Mouse (Mus musculus): Measurements from ENCODE around the gene Chst2. TPM values are rescaled to one million over a fixed set of nuclear protein-coding genes. Genes with fewer than 3 reads are reported as not detected.

The Chst2 gene
- 5.1 and 7.1 TPM in 2 replicates for polyA plus RNA-seq (2014; fragmentation: Nextera tagmentation; extraction: Ambion mirVana)

DNA sequence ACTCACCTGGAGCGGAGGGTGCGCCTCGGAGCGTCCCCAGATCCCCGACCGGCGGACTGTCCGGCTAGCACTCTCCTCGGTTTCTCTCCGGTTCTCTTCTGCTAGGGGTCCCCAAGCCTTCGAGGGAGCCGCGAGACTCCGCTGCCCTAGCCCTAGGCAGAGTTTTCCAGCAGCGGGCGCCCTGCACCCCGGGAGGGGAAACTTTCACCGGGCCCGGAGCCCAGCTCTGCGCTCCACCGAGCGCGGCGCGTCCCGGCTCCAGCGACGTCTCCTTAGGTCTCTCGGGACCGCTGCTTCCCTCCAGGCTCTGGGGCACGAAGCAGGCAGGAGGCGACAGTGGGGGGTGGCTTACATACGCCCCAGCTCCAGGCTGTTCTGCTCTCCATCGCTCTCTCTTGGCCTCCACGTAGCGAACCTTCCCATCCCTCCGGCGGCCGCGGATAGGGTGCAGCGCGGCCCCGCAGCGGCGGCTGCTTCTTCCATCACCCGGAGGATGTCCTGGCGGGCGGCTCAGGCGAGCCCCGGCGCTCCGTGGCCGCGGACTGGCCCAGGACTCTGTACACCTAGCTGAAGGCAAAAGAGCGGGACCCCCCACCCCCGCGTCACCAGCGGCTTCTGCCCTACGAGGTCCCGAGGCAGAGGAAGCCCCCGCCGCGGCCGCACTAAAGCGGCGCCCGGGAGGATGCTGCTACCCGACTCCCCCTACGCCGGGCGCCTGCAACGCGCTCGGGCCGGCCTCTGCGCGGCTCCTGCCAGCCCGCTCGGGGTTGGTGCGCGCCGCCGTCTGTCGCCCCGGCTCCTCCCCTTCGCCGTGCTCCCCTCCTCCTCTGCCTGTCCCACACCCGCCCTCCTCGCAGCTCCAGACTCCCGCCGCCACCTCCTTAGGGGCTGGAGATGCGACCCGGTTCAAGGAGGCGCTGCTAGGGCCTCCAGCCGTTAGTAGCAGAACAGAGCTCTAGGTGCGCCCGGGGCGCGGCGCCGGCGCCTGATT lies at the start of gene Chst2:
Gene Chst2, minus strand, starts transcription at position 152 of the 991 bp plus-strand sequence.
- peaks cover 16% of the 10 kb centered on the region; the same call in 1 of the 2 replicates for H3K27me3 ChIP-seq (replicated peaks; ENCODE audit: control insufficient read depth, insufficient read depth, low read length)
- WGBS = under 1% methylated on average over 90 of the region's 102 CpGs
- ATAC-seq (replicated peaks; ENCODE audit: low FRiP score, low TSS enrichment, low read depth) = peak; percentile 92

DNA sequence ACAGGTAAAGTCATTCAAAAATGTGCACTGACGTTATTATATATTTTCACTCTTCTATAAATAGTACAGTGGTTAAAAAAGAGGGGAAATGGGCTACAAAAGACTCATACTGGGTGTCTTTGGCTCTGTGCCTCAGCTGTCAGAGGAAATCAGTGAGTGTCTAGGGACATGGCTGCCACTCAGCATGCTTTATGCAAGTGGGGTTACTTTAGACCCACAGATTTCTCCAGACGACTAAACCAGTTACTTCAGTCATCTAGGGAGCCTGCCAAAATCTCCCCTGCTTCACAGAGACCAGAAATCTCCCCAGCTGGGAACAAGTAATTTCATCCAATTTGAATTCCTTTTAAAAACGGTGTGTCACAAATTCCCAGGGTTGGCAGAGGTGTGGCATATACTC lies 45.4 kb upstream of the Chst2 start:
- Histone ChIP-seq H3K27ac (ENCODE audit: low read depth) (no peak overlapping the region), H3K4me1 (replicated peaks; ENCODE audit: control insufficient read depth, insufficient read depth, low read length) (no peaks in the 10 kb centered on the region), H3K4me3 (ENCODE audit: low read depth, low read length) (no peak overlapping the region), H3K36me3 (ENCODE audit: control insufficient read depth, insufficient read depth, low read length) (peaks cover 14% of the 10 kb centered on the region), H3K27me3 (replicated peaks; ENCODE audit: control insufficient read depth, insufficient read depth, low read length) (no peaks in the 10 kb centered on the region), H3K9me3 (ENCODE audit: control insufficient read depth, low read length) (no peaks in the 10 kb centered on the region), H3K4me2 (ENCODE audit: low read length) (no peak overlapping the region), H3K9ac (ENCODE audit: low read length) (no peak overlapping the region)
- ATAC-seq (replicated peaks; ENCODE audit: low FRiP score, low TSS enrichment, low read depth) = no peak
- no peak for DNase-seq (ENCODE audit: low spot score)
- WGBS = 73% methylated on average over 3 of the region's 3 CpGs

More for the DNA sequence above, at the start of gene Chst2:
- Histone ChIP-seq H3K4me1 (replicated peaks; ENCODE audit: control insufficient read depth, insufficient read depth, low read length) (peaks cover 21% of the 10 kb centered on the region; the same call in 1 of the 2 replicates), H3K4me2 (ENCODE audit: low read length) (peak within 1 kb of the TSS; percentile 91), H3K9ac (ENCODE audit: low read length) (peak within 1 kb of the TSS; percentile 62), H3K4me3 (ENCODE audit: low read depth, low read length) (peak within 1 kb of the TSS; percentile 65), H3K27ac (ENCODE audit: low read depth) (peak within 1 kb of the TSS; percentile 88), H3K36me3 (ENCODE audit: control insufficient read depth, insufficient read depth, low read length) (0 out of 2 replicates have a peak, but pooled peaks cover 3% of the 10 kb centered on the region), H3K9me3 (ENCODE audit: control insufficient read depth, low read length) (no peaks in the 10 kb centered on the region)
- peak; percentile 89 for DNase-seq (ENCODE audit: low spot score)

DNA sequence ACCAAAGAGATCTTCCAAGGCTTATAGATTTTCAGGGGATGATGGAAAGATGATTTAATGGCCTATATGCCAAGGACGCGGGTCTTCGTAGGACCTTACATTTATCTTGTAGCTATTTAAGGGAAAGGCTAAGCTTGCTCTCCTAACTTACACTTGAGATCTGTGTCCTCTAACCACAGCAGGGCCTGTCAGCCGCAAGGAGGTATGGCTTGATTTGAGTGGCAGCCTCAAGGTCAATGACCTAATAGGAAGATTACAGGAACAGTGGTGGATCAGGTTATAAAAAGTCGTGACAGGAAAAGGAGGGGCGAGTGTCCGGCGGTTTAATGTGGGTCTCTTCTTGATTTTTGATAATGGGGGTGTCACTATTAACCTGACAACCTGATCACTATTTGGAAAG lies 44.1 kb upstream of the Chst2 start:
- DNase-seq (ENCODE audit: low spot score) (no peak), ATAC-seq (replicated peaks; ENCODE audit: low FRiP score, low TSS enrichment, low read depth) (no peak)
- no peak overlapping the region for H3K4me3 ChIP-seq (ENCODE audit: low read depth, low read length)
- no peak overlapping the region for H3K4me2 ChIP-seq (ENCODE audit: low read length)
- H3K4me1 ChIP-seq (replicated peaks; ENCODE audit: control insufficient read depth, insufficient read depth, low read length) = no peaks in the 10 kb centered on the region
- WGBS = 96% methylated on average over 8 of the region's 8 CpGs
- H3K27me3 ChIP-seq (replicated peaks; ENCODE audit: control insufficient read depth, insufficient read depth, low read length) = no peaks in the 10 kb centered on the region
- H3K36me3 ChIP-seq (ENCODE audit: control insufficient read depth, insufficient read depth, low read length) = 0 out of 2 replicates have a peak, but pooled peaks cover 1% of the 10 kb centered on the region
- no peak overlapping the region for H3K9ac ChIP-seq (ENCODE audit: low read length)
- H3K9me3 ChIP-seq (ENCODE audit: control insufficient read depth, low read length) = no peaks in the 10 kb centered on the region
- no peak overlapping the region for H3K27ac ChIP-seq (ENCODE audit: low read depth)

DNA sequence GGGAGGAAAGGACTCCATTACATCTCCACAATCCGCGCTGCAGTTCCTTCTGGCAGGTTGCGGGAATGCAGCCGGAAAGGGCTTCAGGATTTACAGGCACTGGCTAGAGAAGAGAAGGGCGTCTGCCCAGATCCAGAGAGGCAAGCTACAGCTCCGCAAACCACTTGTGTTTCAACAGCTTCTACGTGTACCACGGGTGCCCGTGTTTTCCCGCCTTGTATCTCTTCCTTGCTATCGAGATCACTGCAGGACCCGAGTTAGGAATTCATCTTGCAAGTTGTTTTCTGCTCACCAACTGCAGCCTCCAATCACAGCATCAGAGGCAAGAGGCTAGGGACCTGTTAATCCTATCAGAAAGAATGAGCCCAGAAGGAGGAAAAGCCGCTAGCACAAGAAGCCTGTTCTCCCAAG lies 35.8 kb upstream of the Chst2 start:
- Histone ChIP-seq H3K4me1 (replicated peaks; ENCODE audit: control insufficient read depth, insufficient read depth, low read length) (peaks cover 5% of the 10 kb centered on the region), H3K4me2 (ENCODE audit: low read length) (peak overlapping the region; percentile 47), H3K9me3 (ENCODE audit: control insufficient read depth, low read length) (no peaks in the 10 kb centered on the region), H3K27ac (ENCODE audit: low read depth) (no peak overlapping the region), H3K9ac (ENCODE audit: low read length) (no peak overlapping the region), H3K36me3 (ENCODE audit: control insufficient read depth, insufficient read depth, low read length) (no peaks in the 10 kb centered on the region), H3K4me3 (ENCODE audit: low read depth, low read length) (no peak overlapping the region; the same call in 1 of the 2 replicates), H3K27me3 (replicated peaks; ENCODE audit: control insufficient read depth, insufficient read depth, low read length) (no peaks in the 10 kb centered on the region)
- ATAC-seq (replicated peaks; ENCODE audit: low FRiP score, low TSS enrichment, low read depth) (peak; percentile 56; the same call in 1 of the 2 replicates), DNase-seq (ENCODE audit: low spot score) (peak; percentile 73)
- WGBS = 8% methylated on average over 13 of the region's 13 CpGs

DNA sequence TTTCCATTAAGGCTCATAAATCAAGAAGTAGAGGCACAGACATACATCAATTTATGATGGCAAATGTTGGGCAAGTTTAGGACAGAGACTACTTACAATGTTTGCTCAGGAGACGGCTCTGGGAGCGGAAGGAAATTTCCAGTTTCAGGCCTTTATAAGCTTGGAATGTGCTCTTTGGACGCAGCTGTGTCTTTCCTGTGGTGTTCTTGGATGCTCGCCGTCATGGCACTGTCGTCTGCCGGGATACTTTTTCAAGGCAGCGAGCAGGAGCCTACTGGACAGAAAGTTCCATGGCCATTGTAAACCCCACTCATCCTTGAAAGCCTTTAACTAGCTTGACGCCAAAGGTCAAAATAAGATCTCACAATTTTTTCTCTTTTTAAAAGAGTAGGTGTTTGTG lies 31.4 kb upstream of the Chst2 start:
- WGBS = 75% methylated on average over 9 of the region's 9 CpGs
- H3K4me2 ChIP-seq (ENCODE audit: low read length) = no peak overlapping the region
- no peaks in the 10 kb centered on the region for H3K36me3 ChIP-seq (ENCODE audit: control insufficient read depth, insufficient read depth, low read length)
- no peaks in the 10 kb centered on the region for H3K27me3 ChIP-seq (replicated peaks; ENCODE audit: control insufficient read depth, insufficient read depth, low read length)
- no peaks in the 10 kb centered on the region for H3K9me3 ChIP-seq (ENCODE audit: control insufficient read depth, low read length)
- DNase-seq (ENCODE audit: low spot score) (no peak), ATAC-seq (replicated peaks; ENCODE audit: low FRiP score, low TSS enrichment, low read depth) (no peak)
- H3K9ac ChIP-seq (ENCODE audit: low read length) = no peak overlapping the region
- no peak overlapping the region for H3K4me3 ChIP-seq (ENCODE audit: low read depth, low read length)
- H3K4me1 ChIP-seq (replicated peaks; ENCODE audit: control insufficient read depth, insufficient read depth, low read length) = peaks cover 5% of the 10 kb centered on the region
- no peak overlapping the region for H3K27ac ChIP-seq (ENCODE audit: low read depth)

DNA sequence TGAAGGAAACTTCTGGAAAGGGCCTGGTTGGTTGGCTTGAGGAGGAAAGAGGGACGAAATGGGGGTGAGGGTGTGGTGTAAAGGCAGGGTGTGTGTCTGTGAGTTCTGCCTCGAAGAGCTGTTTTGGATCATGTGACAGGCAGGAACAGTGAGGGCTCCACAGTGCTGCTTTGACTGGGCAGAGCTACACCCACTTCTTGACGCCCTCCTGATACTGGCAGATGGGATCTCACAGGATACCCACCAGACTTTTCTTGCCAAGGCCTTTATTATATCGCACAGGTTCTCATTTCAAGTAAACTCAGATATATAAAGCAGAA lies 29.7 kb upstream of the Chst2 start:
- H3K27me3 ChIP-seq (replicated peaks; ENCODE audit: control insufficient read depth, insufficient read depth, low read length) = no peaks in the 10 kb centered on the region
- no peak overlapping the region for H3K27ac ChIP-seq (ENCODE audit: low read depth)
- DNase-seq (ENCODE audit: low spot score) (no peak), ATAC-seq (replicated peaks; ENCODE audit: low FRiP score, low TSS enrichment, low read depth) (no peak)
- no peak overlapping the region for H3K4me3 ChIP-seq (ENCODE audit: low read depth, low read length)
- no peaks in the 10 kb centered on the region for H3K4me1 ChIP-seq (replicated peaks; ENCODE audit: control insufficient read depth, insufficient read depth, low read length)
- 78% methylated on average over 4 of the region's 4 CpGs for WGBS
- no peaks in the 10 kb centered on the region for H3K9me3 ChIP-seq (ENCODE audit: control insufficient read depth, low read length)
- no peak overlapping the region for H3K9ac ChIP-seq (ENCODE audit: low read length)
- no peak overlapping the region for H3K4me2 ChIP-seq (ENCODE audit: low read length)
- no peaks in the 10 kb centered on the region for H3K36me3 ChIP-seq (ENCODE audit: control insufficient read depth, insufficient read depth, low read length)

DNA sequence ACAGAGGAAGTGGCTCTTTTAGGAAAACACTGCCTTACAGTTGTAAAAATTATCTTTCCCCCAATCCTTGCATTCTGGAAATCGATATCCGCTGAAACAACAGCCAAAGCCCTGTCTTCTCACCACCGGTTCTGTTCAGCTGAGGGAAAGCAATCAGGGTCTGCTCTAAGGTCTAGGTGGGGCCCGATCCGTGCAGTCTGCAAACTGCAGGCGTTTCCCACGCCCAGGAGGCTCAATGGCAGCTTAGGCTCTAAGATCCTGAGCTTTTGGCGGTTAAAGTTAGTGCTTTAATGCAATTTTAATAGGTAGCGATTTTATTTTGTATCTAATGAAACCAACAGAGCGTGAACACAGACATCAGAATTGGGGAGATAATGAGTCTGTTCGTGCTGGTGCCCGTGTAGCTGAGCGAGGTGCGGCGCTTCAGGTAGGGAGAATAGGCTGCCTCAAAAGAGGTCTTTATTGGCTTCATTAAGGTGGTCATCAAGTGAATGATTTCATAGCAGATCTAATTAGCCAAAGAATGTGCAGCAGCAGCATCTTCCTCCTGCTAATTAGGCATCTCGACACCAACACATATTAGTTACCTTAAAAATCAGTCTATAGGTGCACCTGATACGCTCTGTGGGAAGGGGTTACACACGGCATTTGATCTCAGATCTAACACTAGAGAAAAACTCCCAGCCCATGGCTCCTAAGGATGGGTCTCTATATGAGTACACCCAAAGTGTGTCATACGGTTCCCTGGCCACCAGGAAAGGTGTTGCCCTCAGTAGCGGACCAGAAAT lies 29.2 kb upstream of the Chst2 start:
- H3K9ac ChIP-seq (ENCODE audit: low read length) = no peak overlapping the region
- 77% methylated on average over 20 of the region's 20 CpGs for WGBS
- no peaks in the 10 kb centered on the region for H3K36me3 ChIP-seq (ENCODE audit: control insufficient read depth, insufficient read depth, low read length)

DNA sequence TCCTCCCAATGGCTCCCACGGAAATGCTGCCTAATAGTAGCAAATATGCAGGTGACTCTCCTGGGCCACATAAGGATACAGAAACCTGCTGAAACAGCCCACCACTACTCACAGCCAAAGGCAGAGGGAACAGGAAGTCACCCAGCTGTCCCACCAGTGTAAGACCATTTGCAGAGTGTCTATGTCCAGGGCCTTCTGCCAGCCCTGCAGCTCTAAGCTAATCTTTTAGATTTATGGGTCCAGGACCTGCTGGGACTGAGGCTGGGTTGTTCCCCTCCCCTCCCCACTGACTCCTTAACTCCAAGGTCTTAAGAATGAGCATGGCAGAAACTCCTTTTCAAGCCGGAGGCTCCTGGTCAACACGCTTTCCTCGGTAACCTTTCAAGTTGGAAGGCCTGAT lies 21.8 kb upstream of the Chst2 start:
- Histone ChIP-seq H3K9me3 (ENCODE audit: control insufficient read depth, low read length) (no peaks in the 10 kb centered on the region), H3K27ac (ENCODE audit: low read depth) (no peak overlapping the region), H3K4me3 (ENCODE audit: low read depth, low read length) (no peak overlapping the region), H3K36me3 (ENCODE audit: control insufficient read depth, insufficient read depth, low read length) (no peaks in the 10 kb centered on the region), H3K4me1 (replicated peaks; ENCODE audit: control insufficient read depth, insufficient read depth, low read length) (no peaks in the 10 kb centered on the region), H3K27me3 (replicated peaks; ENCODE audit: control insufficient read depth, insufficient read depth, low read length) (no peaks in the 10 kb centered on the region), H3K4me2 (ENCODE audit: low read length) (no peak overlapping the region), H3K9ac (ENCODE audit: low read length) (no peak overlapping the region)
- ATAC-seq (replicated peaks; ENCODE audit: low FRiP score, low TSS enrichment, low read depth) (no peak), DNase-seq (ENCODE audit: low spot score) (no peak)
- 77% methylated on average over 4 of the region's 4 CpGs for WGBS

More for the DNA sequence above, 29.2 kb upstream of the Chst2 start:
- Histone ChIP-seq H3K4me2 (ENCODE audit: low read length) (no peak overlapping the region), H3K27ac (ENCODE audit: low read depth) (no peak overlapping the region), H3K4me3 (ENCODE audit: low read depth, low read length) (no peak overlapping the region), H3K27me3 (replicated peaks; ENCODE audit: control insufficient read depth, insufficient read depth, low read length) (no peaks in the 10 kb centered on the region), H3K9me3 (ENCODE audit: control insufficient read depth, low read length) (no peaks in the 10 kb centered on the region), H3K4me1 (replicated peaks; ENCODE audit: control insufficient read depth, insufficient read depth, low read length) (no peaks in the 10 kb centered on the region)
- ATAC-seq (replicated peaks; ENCODE audit: low FRiP score, low TSS enrichment, low read depth) = no peak
- no peak for DNase-seq (ENCODE audit: low spot score)
